Mouse (Mus musculus) forebrain, embryonic 14.5 days (tissue): ENCODE data around the gene Efcab9. TPM values are rescaled to one million over a fixed set of nuclear protein-coding genes. Genes with fewer than 3 reads are reported as not detected.

ENCODE experiments used
- ATAC-seq: fragments of 200-750 bp; cut with Nextera tagmentation; 2 replicates; pipeline ENCODE4 v1.8.0; 2017; ENCODE audit warnings: mild to moderate bottlenecking, moderate library complexity
- DNase-seq: peaks from one replicate; pipeline ENCODE4 v3.0.0-alpha.2; 2015; ENCODE audit warnings: low spot score
- H3K27ac ChIP-seq: fragments of 300-500 bp; sonication (generic); 2 replicates; pipeline ENCODE4 v1.5.1; 2014; ENCODE audit warnings: low read depth, mild to moderate bottlenecking, control low read depth, low read length, moderate library complexity
- H3K27me3 ChIP-seq: fragments of 300-500 bp; sonication (generic); replicated peaks from 2 replicates; pipeline ENCODE4 v1.6.1; 2014; ENCODE audit warnings: low read length, control low read depth, mixed read lengths; ENCODE audit not compliant: control insufficient read depth, insufficient read depth
- H3K36me3 ChIP-seq: fragments of 300-500 bp; sonication (generic); 2 replicates; pipeline ENCODE4 v1.6.1; 2014; ENCODE audit warnings: low read length, control low read depth; ENCODE audit not compliant: control insufficient read depth, insufficient read depth
- H3K4me1 ChIP-seq: fragments of 300-500 bp; sonication (generic); 2 replicates; pipeline ENCODE4 v1.6.1; 2014; ENCODE audit warnings: antibody characterized with exemption, low read length, control low read depth; ENCODE audit not compliant: control insufficient read depth, insufficient read depth
- H3K4me2 ChIP-seq: fragments of 300-500 bp; sonication (generic); 2 replicates; pipeline ENCODE4 v1.6.1; 2014; ENCODE audit warnings: mild to moderate bottlenecking, control low read depth, low read length
- H3K4me3 ChIP-seq: fragments of 300-500 bp; sonication (generic); 2 replicates; pipeline ENCODE4 v1.5.1; 2014; ENCODE audit warnings: low read depth, low read length, control low read depth
- H3K9ac ChIP-seq: fragments of 300-500 bp; sonication (generic); 2 replicates; pipeline ENCODE4 v1.6.1; 2014; ENCODE audit warnings: mild to moderate bottlenecking, low read length, control low read depth, moderate library complexity
- H3K9me3 ChIP-seq: fragments of 300-500 bp; sonication (generic); replicated peaks from 2 replicates; pipeline ENCODE4 v1.6.1; 2016; ENCODE audit warnings: low read length, control low read depth, mixed read lengths; ENCODE audit not compliant: control insufficient read depth
- WGBS: fragments of 180-500 bp; shearing (Covaris S2); extraction: QIAGEN DNeasy Blood & Tissue Kit; methylation state at CpG from one replicate; pipeline ENCODE4 v1.1.7; 2014; 5-methylcytosine and 5-hydroxymethylcytosine counted together
- polyA plus RNA-seq: library from polyadenylated mRNA; unstranded; fragments of >200 nt; fragmentation: Nextera tagmentation; extraction: Ambion mirVana; gene quantifications from 2 replicates; pipeline ENCODE4 v1.2.1, GENCODE M21; 2014

The Efcab9 gene
- polyA plus RNA-seq, 1 experiment from 2014 or later = not detected

- H3K4me3 ChIP-seq = no peak overlapping the region
- H3K9ac ChIP-seq = no peak overlapping the region
- ATAC-seq (no peak), DNase-seq (no peak)
- 92% methylated on average over 7 of the region's 7 CpGs for WGBS
- no peaks in the 10 kb centered on the region for H3K9me3 ChIP-seq
- H3K27ac ChIP-seq = no peak overlapping the region
- no peaks in the 10 kb centered on the region for H3K36me3 ChIP-seq
- no peaks in the 10 kb centered on the region for H3K27me3 ChIP-seq
- no peaks in the 10 kb centered on the region for H3K4me1 ChIP-seq
- H3K4me2 ChIP-seq = no peak overlapping the region
These were observed 36.2 kb upstream of the Efcab9 start for GRCm38 (mm10) chr11:32568060-32568459.

GRCm38 (mm10) chr11:32567000-32567855 lies 35.3 kb upstream of the Efcab9 start:
- H3K27me3 ChIP-seq = no peaks in the 10 kb centered on the region
- H3K36me3 ChIP-seq = no peaks in the 10 kb centered on the region
- no peaks in the 10 kb centered on the region for H3K4me1 ChIP-seq
- no peak overlapping the region for H3K27ac ChIP-seq
- DNase-seq = peak; percentile 18
- H3K4me3 ChIP-seq = no peak overlapping the region
- H3K4me2 ChIP-seq = no peak overlapping the region
- no peak overlapping the region for H3K9ac ChIP-seq
- no peaks in the 10 kb centered on the region for H3K9me3 ChIP-seq
- WGBS = 90% methylated on average over 10 of the region's 10 CpGs
- ATAC-seq = no peak

GRCm38 (mm10) chr11:32566184-32566583 lies 34.3 kb upstream of the Efcab9 start:
- Histone ChIP-seq H3K36me3 (no peaks in the 10 kb centered on the region), H3K4me3 (no peak overlapping the region), H3K9me3 (no peaks in the 10 kb centered on the region), H3K4me1 (no peaks in the 10 kb centered on the region), H3K9ac (no peak overlapping the region), H3K27me3 (no peaks in the 10 kb centered on the region), H3K4me2 (no peak overlapping the region), H3K27ac (no peak overlapping the region)
- WGBS = 92% methylated on average over 6 of the region's 6 CpGs
- ATAC-seq (no peak), DNase-seq (no peak)

- H3K27ac ChIP-seq = no peak overlapping the region
- no peak overlapping the region for H3K9ac ChIP-seq
- H3K36me3 ChIP-seq = no peaks in the 10 kb centered on the region
- DNase-seq = no peak
- no peaks in the 10 kb centered on the region for H3K27me3 ChIP-seq
- no peaks in the 10 kb centered on the region for H3K9me3 ChIP-seq
- no peak overlapping the region for H3K4me2 ChIP-seq
- 59% methylated on average over 8 of the region's 8 CpGs for WGBS
- no peaks in the 10 kb centered on the region for H3K4me1 ChIP-seq
- ATAC-seq = no peak
- H3K4me3 ChIP-seq = no peak overlapping the region
These were observed 33.2 kb upstream of the Efcab9 start for GRCm38 (mm10) chr11:32565088-32565487.

- no peak overlapping the region for H3K27ac ChIP-seq
- H3K9ac ChIP-seq = no peak overlapping the region
- H3K9me3 ChIP-seq = no peaks in the 10 kb centered on the region
- no peaks in the 10 kb centered on the region for H3K4me1 ChIP-seq
- no peak for DNase-seq
- no peaks in the 10 kb centered on the region for H3K27me3 ChIP-seq
- H3K4me3 ChIP-seq = no peak overlapping the region
- 77% methylated on average over 4 of the region's 4 CpGs for WGBS
- H3K36me3 ChIP-seq = no peaks in the 10 kb centered on the region
- no peak overlapping the region for H3K4me2 ChIP-seq
- no peak for ATAC-seq
These were observed 32.7 kb upstream of the Efcab9 start for GRCm38 (mm10) chr11:32564629-32565028.

GRCm38 (mm10) chr11:32563660-32564059 lies 31.8 kb upstream of the Efcab9 start:
- 21% methylated on average over 3 of the region's 3 CpGs for WGBS
- no peak for ATAC-seq

GRCm38 (mm10) chr11:32562706-32563105 lies 30.8 kb upstream of the Efcab9 start:
- H3K4me2 ChIP-seq = no peak overlapping the region
- no peaks in the 10 kb centered on the region for H3K9me3 ChIP-seq
- ATAC-seq (no peak), DNase-seq (no peak)
- H3K36me3 ChIP-seq = no peaks in the 10 kb centered on the region
- H3K4me1 ChIP-seq = no peaks in the 10 kb centered on the region
- no peak overlapping the region for H3K4me3 ChIP-seq
- H3K9ac ChIP-seq = no peak overlapping the region
- H3K27ac ChIP-seq = no peak overlapping the region
- H3K27me3 ChIP-seq = no peaks in the 10 kb centered on the region
- 75% methylated on average over 5 of the region's 5 CpGs for WGBS

More at GRCm38 (mm10) chr11:32563660-32564059, 31.8 kb upstream of the Efcab9 start:
- Histone ChIP-seq H3K36me3 (no peaks in the 10 kb centered on the region), H3K9me3 (no peaks in the 10 kb centered on the region), H3K9ac (no peak overlapping the region), H3K4me1 (no peaks in the 10 kb centered on the region), H3K27ac (no peak overlapping the region), H3K4me3 (no peak overlapping the region), H3K27me3 (no peaks in the 10 kb centered on the region), H3K4me2 (no peak overlapping the region)
- no peak for DNase-seq

- no peak overlapping the region for H3K4me2 ChIP-seq
- no peaks in the 10 kb centered on the region for H3K27me3 ChIP-seq
- no peaks in the 10 kb centered on the region for H3K9me3 ChIP-seq
- 75% methylated on average over 10 of the region's 10 CpGs for WGBS
- H3K4me1 ChIP-seq = no peaks in the 10 kb centered on the region
- no peak overlapping the region for H3K4me3 ChIP-seq
- DNase-seq (no peak), ATAC-seq (no peak)
- H3K9ac ChIP-seq = no peak overlapping the region
- no peak overlapping the region for H3K27ac ChIP-seq
- H3K36me3 ChIP-seq = no peaks in the 10 kb centered on the region
These were observed 29.8 kb upstream of the Efcab9 start for GRCm38 (mm10) chr11:32561465-32562355.
